ENCODE assay signal across 8 mouse cellular contexts in genomic region chr16:30070771-30071191, GRCm38 (mm10). TPM values are rescaled to one million over a fixed set of nuclear protein-coding genes. Genes with fewer than 3 reads are reported as not detected.
DNase-seq lines count a peak whose midpoint lies in the region; ATAC-seq lines count a peak whose summit lies in the region.

No protein-coding gene starts in this region.

- peak overlapping the region; percentile 98 for H3K27ac ChIP-seq in lung, embryonic 15.5 days
- peak overlapping the region; percentile 76; the same call in 1 of the 2 replicates for H3K27ac ChIP-seq in forebrain, embryonic 13.5 days
- H3K27ac ChIP-seq in liver, embryonic 12.5 days = peak overlapping the region; percentile 82

- no peaks in the 10 kb centered on the region for H3K36me3 ChIP-seq in lung, embryonic 15.5 days
- H3K36me3 ChIP-seq in forebrain, embryonic 13.5 days (ENCODE audit: poor library complexity, severe bottlenecking) = no peaks in the 10 kb centered on the region
- H3K36me3 ChIP-seq in liver, embryonic 12.5 days = 0 out of 2 replicates have a peak, but pooled peaks cover 3% of the 10 kb centered on the region
- H3K36me3 ChIP-seq in splenic B cell, adult 2 months (ENCODE audit: control insufficient read depth, insufficient read depth, low read length, poor library complexity, severe bottlenecking) = no peaks in the 10 kb centered on the region

- H3K9ac ChIP-seq in lung, embryonic 15.5 days = peak overlapping the region; percentile 54
- peak overlapping the region; percentile 64 for H3K9ac ChIP-seq in forebrain, embryonic 13.5 days
- peak overlapping the region; percentile 69 for H3K9ac ChIP-seq in liver, embryonic 12.5 days

- no peaks in the 10 kb centered on the region for H3K9me3 ChIP-seq in lung, embryonic 15.5 days
- no peaks in the 10 kb centered on the region for H3K9me3 ChIP-seq in forebrain, embryonic 13.5 days (replicated peaks)
- H3K9me3 ChIP-seq in liver, embryonic 12.5 days (replicated peaks) = no peaks in the 10 kb centered on the region

- DNase-seq in CD4-positive, CD25-positive, alpha-beta regulatory T cell, adult 2 months (ENCODE audit: low read depth, low spot score) = peak; percentile 43
- DNase-seq in lung, postnatal 25 days (ENCODE audit: low spot score) = no peak
- DNase-seq in splenic B cell, adult 2 months (ENCODE audit: low read depth, low spot score) = peak; percentile 61
- DNase-seq in thymus, postnatal 14 days = no peak

- H3K4me3 ChIP-seq in lung, embryonic 15.5 days = peak overlapping the region; percentile 47
- H3K4me3 ChIP-seq in forebrain, embryonic 13.5 days = peak overlapping the region; percentile 43
- H3K4me3 ChIP-seq in liver, embryonic 12.5 days = peak overlapping the region; percentile 60

- H3K4me2 ChIP-seq in lung, embryonic 15.5 days = peak overlapping the region; percentile 91
- H3K4me2 ChIP-seq in forebrain, embryonic 13.5 days = peak overlapping the region; percentile 84
- peak overlapping the region; percentile 84 for H3K4me2 ChIP-seq in liver, embryonic 12.5 days

- WGBS in lung, embryonic 15.5 days = 3% methylated on average over 12 of the region's 12 CpGs
- 3% methylated on average over 12 of the region's 12 CpGs for WGBS in forebrain, embryonic 13.5 days
- 7% methylated on average over 12 of the region's 12 CpGs for WGBS in liver, embryonic 12.5 days (ENCODE audit: insufficient replicate concordance)

- H3K4me1 ChIP-seq in lung, embryonic 15.5 days = peaks cover 29% of the 10 kb centered on the region
- H3K4me1 ChIP-seq in forebrain, embryonic 13.5 days = peaks cover 50% of the 10 kb centered on the region
- peaks cover 45% of the 10 kb centered on the region for H3K4me1 ChIP-seq in liver, embryonic 12.5 days

- no peaks in the 10 kb centered on the region for H3K27me3 ChIP-seq in lung, embryonic 15.5 days
- H3K27me3 ChIP-seq in forebrain, embryonic 13.5 days = peaks cover 28% of the 10 kb centered on the region
- peaks cover 76% of the 10 kb centered on the region for H3K27me3 ChIP-seq in liver, embryonic 12.5 days (replicated peaks)
- H3K27me3 ChIP-seq in splenic B cell, adult 2 months (ENCODE audit: control insufficient read depth, insufficient read depth, low read length, poor library complexity, severe bottlenecking) = no peaks in the 10 kb centered on the region

- ATAC-seq in CD4-positive, CD25-positive, alpha-beta regulatory T cell, adult 4 months = no peak
- ATAC-seq in lung, embryonic 15.5 days (ENCODE audit: borderline replicate concordance, extremely low read depth, low FRiP score, low TSS enrichment) = no peak; the same call in 1 of the 2 replicates
- no peak; the same call in 1 of the 2 replicates for ATAC-seq in forebrain, embryonic 13.5 days
- peak; percentile 2; the same call in 1 of the 2 replicates for ATAC-seq in liver, embryonic 12.5 days

RNA-seq across cellular contexts. Expression of gene Hes1, which starts 6.6 kb away (rescaled TPM):
- polyA plus RNA-seq in CD4-positive, CD25-positive, alpha-beta regulatory T cell, adult 4 months (2017; shearing (Covaris generic)) = under 1 TPM in 1 of 2 experiments, not detected in 1; 0.22 TPM
- polyA plus RNA-seq in lung, embryonic 15.5 days (2015; fragmentation: Nextera tagmentation; extraction: Ambion mirVana) = 47.1 and 49.2 TPM in 2 replicates
- polyA plus RNA-seq in forebrain, embryonic 13.5 days (2015; fragmentation: Nextera tagmentation; extraction: Ambion mirVana) = 29.9 and 30.4 TPM in 2 replicates
- polyA plus RNA-seq in liver, embryonic 12.5 days (2016; fragmentation: Nextera tagmentation; extraction: Ambion mirVana) = 12.5 and 12.7 TPM in 2 replicates

Comparison
In these comparisons a context has a peak if more than half of its experiments do, and no peak if none do; other contexts are left out.
1. DNase-seq: peak in CD4-positive, CD25-positive, alpha-beta regulatory T cell, adult 2 months (single experiment) and splenic B cell, adult 2 months (single experiment); none in lung, postnatal 25 days (single experiment) and thymus, postnatal 14 days (single experiment).
2. RNA of gene Hes1, which starts 6.6 kb away (polyA plus RNA-seq): 47.1 to 49.2 TPM in lung, embryonic 15.5 days, 29.9 to 30.4 TPM in forebrain, embryonic 13.5 days and 12.5 to 12.7 TPM in liver, embryonic 12.5 days; 0.22 TPM in CD4-positive, CD25-positive, alpha-beta regulatory T cell, adult 4 months; every median in the first group is over 10 times any median in the second.
3. Peak in every context shown above with its lines, with median percentiles within 50 percentile points of each other: H3K27ac ChIP-seq, H3K4me2 ChIP-seq, H3K4me3 ChIP-seq and H3K9ac ChIP-seq.